Mouse (Mus musculus): ENCODE data around the gene Gm10670.
"Not testable (repeated sequence)": the region's sequence is repeated elsewhere in the genome, so short reads cannot be mapped to it uniquely, and the experiment has no call there.

Gm10670 gene

DNA sequence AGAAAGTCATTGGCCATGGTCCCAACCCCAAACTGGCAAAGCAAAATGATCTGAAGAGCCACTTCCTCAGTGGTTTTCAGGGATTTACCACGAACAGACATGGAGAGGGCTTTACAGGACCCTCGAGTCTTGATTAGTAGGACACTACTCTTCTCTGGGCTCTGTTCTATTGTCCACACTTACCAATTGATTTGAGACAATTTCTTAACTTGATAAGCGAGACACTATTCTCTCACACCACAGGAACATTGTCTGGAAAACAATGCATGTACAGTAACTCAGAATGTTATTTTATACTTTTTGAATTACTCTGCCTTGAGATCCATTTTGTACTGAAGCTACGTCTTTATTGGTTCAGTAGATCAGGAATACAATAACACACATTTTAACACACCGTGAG, at the start of gene Gm10670:
Gm10670 (minus strand) TSS at position 101 of the 400 bp plus-strand sequence.
- not testable (repeated sequence) for DNase-seq (ENCODE audit: low read depth, low spot score)

DNA sequence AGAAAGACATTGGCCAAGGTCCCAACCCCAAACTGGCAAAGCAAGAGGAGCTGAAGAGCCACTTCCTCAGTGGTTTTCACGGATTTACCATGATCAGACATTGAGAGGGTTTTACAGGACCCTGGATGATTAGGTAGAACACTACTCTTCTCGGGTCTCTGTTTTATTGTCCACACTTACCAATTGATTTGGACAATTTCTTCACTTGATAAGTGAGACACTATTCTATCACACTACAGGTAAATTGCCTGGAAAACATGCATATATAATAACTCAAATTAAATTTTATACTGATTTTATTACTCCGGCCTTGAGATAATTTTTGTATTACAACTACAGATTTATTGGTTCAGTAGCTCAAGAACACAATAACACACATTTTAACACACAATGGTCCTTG, 35.7 kb upstream of the Gm10670 start, which contains the start of gene Vmn1r103:
Vmn1r103 (minus strand) TSS at position 101 of the 400 bp plus-strand sequence.
- not testable (repeated sequence) for DNase-seq (ENCODE audit: low read depth, low spot score)

DNA sequence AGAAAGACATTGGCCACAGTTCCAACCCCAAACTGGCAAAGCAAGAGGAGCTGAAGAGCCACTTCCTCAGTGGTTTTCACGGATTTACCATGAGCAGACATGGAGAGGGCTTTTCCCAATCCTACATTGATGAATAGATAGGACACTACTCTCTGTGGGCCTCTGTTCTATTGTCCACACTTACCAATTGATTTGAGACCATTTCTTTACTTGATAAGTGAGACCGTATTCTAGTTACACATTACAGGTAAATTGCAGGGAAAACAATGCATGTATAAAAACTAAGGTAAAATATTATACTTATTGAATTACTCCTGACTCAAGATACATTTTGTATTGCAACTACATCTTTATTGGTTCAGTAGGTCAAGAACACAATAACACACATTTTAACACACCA, 32.2 kb downstream of the Gm10670 start, which contains the start of gene Vmn1r101:
Vmn1r101 (minus strand) TSS at position 101 of the 400 bp plus-strand sequence.
- DNase-seq (ENCODE audit: low read depth, low spot score), result not testable (repeated sequence)
